Mouse (Mus musculus) C2C12 (cell line): ENCODE results near the gene Ifngr1.

Experiments used
- CTCF ChIP-seq: IDR thresholded peaks from one replicate; pipeline ENCODE4 v1.5.1; 2011; ENCODE audit not compliant: control insufficient read depth, insufficient read depth, insufficient read length
- MYOG ChIP-seq: IDR thresholded peaks from one replicate; pipeline ENCODE4 v1.6.1; 2011; ENCODE audit not compliant: control insufficient read depth, insufficient read length; ENCODE audit errors: extremely low read depth

DNA sequence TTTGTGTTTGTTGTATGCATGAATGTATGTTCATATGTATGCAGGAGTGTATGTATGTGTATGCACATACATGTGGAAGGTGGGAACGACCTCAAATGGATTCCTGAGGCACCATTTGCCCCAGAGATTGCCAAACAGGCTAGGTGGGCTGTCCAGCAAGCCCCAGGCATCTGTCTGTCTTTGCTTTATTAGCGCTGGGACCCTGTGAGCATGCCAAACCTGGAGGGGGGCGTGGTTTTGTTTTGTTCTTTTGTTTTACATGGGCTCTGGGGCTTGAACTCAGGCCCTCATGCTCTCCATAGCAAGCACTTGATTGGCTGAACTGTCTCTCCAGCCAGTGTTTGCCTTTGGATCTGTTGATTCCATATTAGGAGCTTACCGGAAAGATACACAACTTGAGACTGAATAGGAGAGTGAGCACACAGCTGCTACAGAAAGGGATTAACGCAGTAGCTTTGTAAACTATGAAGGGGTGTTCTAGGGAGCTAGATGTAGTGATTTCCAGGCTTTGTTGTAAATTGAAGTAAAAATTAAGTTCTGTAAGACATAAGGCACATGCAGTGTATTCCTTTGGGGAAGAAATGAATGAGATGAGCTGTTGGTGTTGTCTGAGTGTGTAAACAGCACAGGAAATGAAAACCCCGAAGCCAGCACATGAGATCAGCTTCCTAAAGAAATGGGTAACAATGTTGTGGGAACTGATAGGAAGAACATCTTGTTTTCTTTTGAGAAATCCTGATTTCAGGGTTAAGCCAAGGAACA lies 7.8 kb downstream of the Ifngr1 start:
- TF ChIP-seq CTCF (no peak), MYOG (no peak)
